Mouse (Mus musculus): ENCODE measurements around the gene Adam1a. TPM values are rescaled to one million over a fixed set of nuclear protein-coding genes. Genes with fewer than 3 reads are reported as not detected.

Gene Adam1a
- polyA plus RNA-seq, 1 experiment from 2014 or later: 2.2 TPM

GRCm38 (mm10) chr5:121484801-121485200, 60.5 kb downstream of the Adam1a start:
- Histone ChIP-seq H3K27me3 (ENCODE audit: control insufficient read depth, insufficient read depth, low read length) (no peaks in the 10 kb centered on the region), H3K4me1 (ENCODE audit: control insufficient read depth, insufficient read depth, low read length) (no peaks in the 10 kb centered on the region), H3K9ac (ENCODE audit: low read length) (no peak overlapping the region), H3K9me3 (ENCODE audit: control insufficient read depth, low read length) (no peaks in the 10 kb centered on the region), H3K27ac (ENCODE audit: low read depth, low read length) (no peak overlapping the region), H3K4me2 (ENCODE audit: low read depth) (no peak overlapping the region), H3K36me3 (ENCODE audit: control insufficient read depth, insufficient read depth, low read length) (no peaks in the 10 kb centered on the region), H3K4me3 (ENCODE audit: low read depth, low read length) (no peak overlapping the region)
- 83% methylated on average over 5 of the region's 5 CpGs for WGBS
- no peak for DNase-seq (ENCODE audit: low spot score)
- ATAC-seq (ENCODE audit: insufficient read depth, low FRiP score, low TSS enrichment): no peak

- Histone ChIP-seq H3K36me3 (ENCODE audit: control insufficient read depth, insufficient read depth, low read length) (no peaks in the 10 kb centered on the region), H3K4me1 (ENCODE audit: control insufficient read depth, insufficient read depth, low read length) (no peaks in the 10 kb centered on the region), H3K9ac (ENCODE audit: low read length) (no peak overlapping the region), H3K27ac (ENCODE audit: low read depth, low read length) (no peak overlapping the region), H3K9me3 (ENCODE audit: control insufficient read depth, low read length) (no peaks in the 10 kb centered on the region), H3K4me3 (ENCODE audit: low read depth, low read length) (no peak overlapping the region), H3K4me2 (ENCODE audit: low read depth) (no peak overlapping the region), H3K27me3 (ENCODE audit: control insufficient read depth, insufficient read depth, low read length) (no peaks in the 10 kb centered on the region)
- 40% methylated on average over 3 of the region's 3 CpGs for WGBS
- DNase-seq (ENCODE audit: low spot score) (no peak), ATAC-seq (ENCODE audit: insufficient read depth, low FRiP score, low TSS enrichment) (no peak)
Observed at GRCm38 (mm10) chr5:121477680-121478079, 67.6 kb downstream of the Adam1a start.

GRCm38 (mm10) chr5:121476040-121476439, 69.2 kb downstream of the Adam1a start:
- H3K9ac ChIP-seq (ENCODE audit: low read length): no peak overlapping the region
- DNase-seq (ENCODE audit: low spot score) (no peak), ATAC-seq (ENCODE audit: insufficient read depth, low FRiP score, low TSS enrichment) (no peak)
- H3K27ac ChIP-seq (ENCODE audit: low read depth, low read length): no peak overlapping the region
- WGBS: 72% methylated on average over 1 of the region's 1 CpGs
- H3K4me2 ChIP-seq (ENCODE audit: low read depth): no peak overlapping the region
- H3K27me3 ChIP-seq (ENCODE audit: control insufficient read depth, insufficient read depth, low read length): no peaks in the 10 kb centered on the region
- H3K4me1 ChIP-seq (ENCODE audit: control insufficient read depth, insufficient read depth, low read length): no peaks in the 10 kb centered on the region
- H3K9me3 ChIP-seq (ENCODE audit: control insufficient read depth, low read length): no peaks in the 10 kb centered on the region
- no peak overlapping the region for H3K4me3 ChIP-seq (ENCODE audit: low read depth, low read length)
- H3K36me3 ChIP-seq (ENCODE audit: control insufficient read depth, insufficient read depth, low read length): no peaks in the 10 kb centered on the region

- Histone ChIP-seq H3K9me3 (ENCODE audit: control insufficient read depth, low read length) (no peaks in the 10 kb centered on the region), H3K27ac (ENCODE audit: low read depth, low read length) (no peak overlapping the region), H3K36me3 (ENCODE audit: control insufficient read depth, insufficient read depth, low read length) (no peaks in the 10 kb centered on the region), H3K4me2 (ENCODE audit: low read depth) (no peak overlapping the region), H3K4me1 (ENCODE audit: control insufficient read depth, insufficient read depth, low read length) (no peaks in the 10 kb centered on the region), H3K9ac (ENCODE audit: low read length) (no peak overlapping the region), H3K4me3 (ENCODE audit: low read depth, low read length) (no peak overlapping the region), H3K27me3 (ENCODE audit: control insufficient read depth, insufficient read depth, low read length) (no peaks in the 10 kb centered on the region)
- no peak for ATAC-seq (ENCODE audit: insufficient read depth, low FRiP score, low TSS enrichment)
- 84% methylated on average over 7 of the region's 7 CpGs for WGBS
- DNase-seq (ENCODE audit: low spot score): no peak
Observed at GRCm38 (mm10) chr5:121474610-121475009, 70.7 kb downstream of the Adam1a start.

- Histone ChIP-seq H3K36me3 (ENCODE audit: control insufficient read depth, insufficient read depth, low read length) (no peaks in the 10 kb centered on the region), H3K9me3 (ENCODE audit: control insufficient read depth, low read length) (no peaks in the 10 kb centered on the region), H3K4me3 (ENCODE audit: low read depth, low read length) (no peak overlapping the region), H3K4me2 (ENCODE audit: low read depth) (no peak overlapping the region), H3K4me1 (ENCODE audit: control insufficient read depth, insufficient read depth, low read length) (no peaks in the 10 kb centered on the region), H3K9ac (ENCODE audit: low read length) (no peak overlapping the region), H3K27ac (ENCODE audit: low read depth, low read length) (no peak overlapping the region), H3K27me3 (ENCODE audit: control insufficient read depth, insufficient read depth, low read length) (no peaks in the 10 kb centered on the region)
- ATAC-seq (ENCODE audit: insufficient read depth, low FRiP score, low TSS enrichment) (no peak), DNase-seq (ENCODE audit: low spot score) (no peak)
- WGBS: 84% methylated on average over 2 of the region's 2 CpGs
Observed at GRCm38 (mm10) chr5:121472411-121472810, 72.9 kb downstream of the Adam1a start.

- no peaks in the 10 kb centered on the region for H3K36me3 ChIP-seq (ENCODE audit: control insufficient read depth, insufficient read depth, low read length)
- H3K9ac ChIP-seq (ENCODE audit: low read length): no peak overlapping the region
- no peaks in the 10 kb centered on the region for H3K4me1 ChIP-seq (ENCODE audit: control insufficient read depth, insufficient read depth, low read length)
- H3K27ac ChIP-seq (ENCODE audit: low read depth, low read length): no peak overlapping the region
- no peak for DNase-seq (ENCODE audit: low spot score)
- H3K4me3 ChIP-seq (ENCODE audit: low read depth, low read length): no peak overlapping the region
- H3K4me2 ChIP-seq (ENCODE audit: low read depth): no peak overlapping the region
- WGBS: 53% methylated on average over 3 of the region's 3 CpGs
- no peaks in the 10 kb centered on the region for H3K9me3 ChIP-seq (ENCODE audit: control insufficient read depth, low read length)
- H3K27me3 ChIP-seq (ENCODE audit: control insufficient read depth, insufficient read depth, low read length): no peaks in the 10 kb centered on the region
- no peak for ATAC-seq (ENCODE audit: insufficient read depth, low FRiP score, low TSS enrichment)
Observed at GRCm38 (mm10) chr5:121469566-121469965, 75.7 kb downstream of the Adam1a start.

Other genes starting within 250 kb of the Adam1a start
- 86.9 and 94.6 TPM in 2 replicates for gene Trafd1, start 159.8 kb downstream of the Adam1a start, polyA plus RNA-seq (2014; fragmentation: Nextera tagmentation; extraction: Ambion mirVana)
- gene Naa25, start 147.5 kb downstream of the Adam1a start, polyA plus RNA-seq (2014; fragmentation: Nextera tagmentation; extraction: Ambion mirVana): 48.1 and 57.0 TPM in 2 replicates
- gene Tmem116, start 93.6 kb downstream of the Adam1a start, polyA plus RNA-seq (2014; fragmentation: Nextera tagmentation; extraction: Ambion mirVana): 1.1 and 1.8 TPM in 2 replicates
- 119 and 135 TPM in 2 replicates for gene Erp29, start 93.0 kb downstream of the Adam1a start, polyA plus RNA-seq (2014; fragmentation: Nextera tagmentation; extraction: Ambion mirVana)
- not detected in 2 replicates for gene Adam1b, start 42.0 kb downstream of the Adam1a start, polyA plus RNA-seq (2014; fragmentation: Nextera tagmentation; extraction: Ambion mirVana)
- not detected in 2 replicates for gene Gm42878, start within 50 bp of the Adam1a start, polyA plus RNA-seq (2014; fragmentation: Nextera tagmentation; extraction: Ambion mirVana)
- gene Mapkapk5, start 423 bp upstream of the Adam1a start, polyA plus RNA-seq (2014; fragmentation: Nextera tagmentation; extraction: Ambion mirVana): 62.6 and 65.3 TPM in 2 replicates
- 53.4 and 71.2 TPM in 2 replicates for gene Aldh2, start 48.3 kb upstream of the Adam1a start, polyA plus RNA-seq (2014; fragmentation: Nextera tagmentation; extraction: Ambion mirVana)
- gene Acad12, start 73.5 kb upstream of the Adam1a start, polyA plus RNA-seq (2014; fragmentation: Nextera tagmentation; extraction: Ambion mirVana): 1.3 and 1.7 TPM in 2 replicates
- 2.5 and 2.8 TPM in 2 replicates for gene Acad10, start 115.0 kb upstream of the Adam1a start, polyA plus RNA-seq (2014; fragmentation: Nextera tagmentation; extraction: Ambion mirVana)
- 47.9 and 51.3 TPM in 2 replicates for gene Brap, start 115.1 kb upstream of the Adam1a start, polyA plus RNA-seq (2014; fragmentation: Nextera tagmentation; extraction: Ambion mirVana)
- gene Atxn2, start 165.9 kb upstream of the Adam1a start, polyA plus RNA-seq (2014; fragmentation: Nextera tagmentation; extraction: Ambion mirVana): 101 and 102 TPM in 2 replicates